Mouse (Mus musculus): ENCODE results near the gene Eif4e3. TPM values are rescaled to one million over a fixed set of nuclear protein-coding genes. Genes with fewer than 3 reads are reported as not detected.

The Eif4e3 gene
- 82.3 TPM for polyA plus RNA-seq (2014; fragmentation: Illumina TruSeq; extraction: RNeasy Lipid Tissue Mini Kit (QIAGEN cat#74804))

DNA sequence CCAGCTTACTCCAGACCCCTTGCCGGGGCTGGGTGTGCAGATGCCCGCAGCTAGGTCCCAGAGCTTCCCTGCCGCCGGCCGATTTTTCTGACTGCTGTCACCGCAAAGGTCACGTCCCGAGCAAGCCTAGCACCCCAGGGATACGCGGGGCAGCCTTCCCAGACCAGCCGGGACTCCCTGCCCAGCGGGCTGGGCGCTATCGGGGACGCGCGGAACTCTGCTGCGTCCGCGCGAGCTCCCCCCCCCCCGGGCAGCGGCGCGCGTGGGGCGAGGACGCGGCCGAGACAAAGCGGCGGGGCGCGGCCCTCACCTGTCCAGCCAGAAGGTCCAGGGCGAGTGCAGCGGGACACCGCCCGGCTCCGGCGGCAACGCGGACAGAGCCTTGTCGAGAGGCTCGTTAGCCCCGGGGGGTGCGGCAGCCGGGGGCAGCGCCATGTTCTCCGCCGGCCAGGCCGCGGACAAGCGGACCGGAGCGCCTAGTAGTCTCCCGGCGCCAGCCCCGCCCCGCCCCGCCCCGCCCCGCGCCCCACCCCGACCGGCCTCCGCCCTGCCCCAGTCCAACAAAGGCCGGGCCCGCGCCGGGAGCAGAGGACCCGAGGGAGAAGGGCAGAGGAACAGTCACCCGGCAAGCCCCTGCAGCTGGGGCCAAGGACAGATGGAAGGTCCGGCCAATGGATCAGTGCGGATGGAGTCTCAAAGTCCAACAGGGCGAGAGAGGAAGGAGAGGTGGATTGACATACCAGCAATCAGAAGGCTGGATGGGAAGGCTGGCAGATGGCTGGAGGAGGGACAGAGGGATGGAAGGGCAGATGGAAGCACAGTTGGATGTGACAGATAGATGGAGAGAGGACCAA, at the start of gene Eif4e3, which contains the start of gene Gm20696:
Gene Eif4e3 (minus strand): TSS at position 454 of the 854 bp plus-strand sequence.
Gene Gm20696 (minus strand): TSS at position 480 of the 854 bp plus-strand sequence.

DNA sequence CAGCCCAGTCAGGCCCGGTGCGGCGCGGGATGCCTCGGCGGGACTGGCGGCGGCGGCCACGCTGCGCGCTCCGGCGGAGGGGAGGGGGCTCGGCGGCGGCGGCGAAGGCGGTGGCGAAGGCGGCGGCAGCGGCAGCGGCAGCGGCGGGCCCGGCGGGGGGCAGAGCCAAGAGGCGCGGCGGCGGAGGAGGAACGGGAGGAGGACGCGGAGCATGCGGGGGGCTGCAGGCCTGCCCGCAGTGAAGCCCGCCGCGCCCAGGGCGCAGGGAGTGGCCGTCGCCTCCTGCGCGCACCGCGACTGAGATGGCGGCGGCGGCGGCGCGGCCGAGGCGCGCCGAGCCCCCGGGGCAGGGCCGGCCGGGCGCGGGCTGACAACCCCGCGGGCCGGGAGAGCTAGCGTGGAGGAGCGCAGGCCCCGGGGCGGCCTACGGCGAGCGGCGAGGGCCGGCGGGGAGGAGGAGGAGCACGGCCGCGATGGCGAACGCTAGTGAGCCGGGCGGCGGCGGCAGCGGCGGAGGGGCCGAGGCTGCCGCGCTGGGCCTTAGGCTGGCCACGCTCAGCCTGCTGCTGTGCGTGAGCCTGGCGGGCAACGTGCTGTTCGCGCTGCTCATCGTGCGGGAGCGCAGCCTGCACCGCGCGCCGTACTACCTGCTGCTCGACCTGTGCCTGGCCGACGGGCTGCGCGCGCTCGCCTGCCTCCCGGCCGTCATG, 25.8 kb upstream of the Eif4e3 start, which contains the start of gene Gpr27:
Gene Gpr27 (plus strand): TSS at position 474 of the 710 bp plus-strand sequence.

Other genes with a start within 250 kb of the Eif4e3 start
- gene Foxp1, start 144.1 kb downstream of the Eif4e3 start, polyA plus RNA-seq (2014; fragmentation: Illumina TruSeq; extraction: RNeasy Lipid Tissue Mini Kit (QIAGEN cat#74804)): 61.4 TPM
- 0.17 TPM for gene Gm20696, start within 50 bp of the Eif4e3 start, polyA plus RNA-seq (2014; fragmentation: Illumina TruSeq; extraction: RNeasy Lipid Tissue Mini Kit (QIAGEN cat#74804))
- 25.1 TPM for gene Gpr27, start 25.9 kb upstream of the Eif4e3 start, polyA plus RNA-seq (2014; fragmentation: Illumina TruSeq; extraction: RNeasy Lipid Tissue Mini Kit (QIAGEN cat#74804))
- 1.4 TPM for gene Prok2, start 59.6 kb upstream of the Eif4e3 start, polyA plus RNA-seq (2014; fragmentation: Illumina TruSeq; extraction: RNeasy Lipid Tissue Mini Kit (QIAGEN cat#74804))

All from ovary, adult 10 weeks (tissue).